Mouse (Mus musculus): ENCODE results near the gene Pih1d2. TPM values are rescaled to one million over a fixed set of nuclear protein-coding genes. Genes with fewer than 3 reads are reported as not detected.

Gene Pih1d2
- 0.29 and 0.44 TPM in 2 replicates for polyA plus RNA-seq (2012)

DNA sequence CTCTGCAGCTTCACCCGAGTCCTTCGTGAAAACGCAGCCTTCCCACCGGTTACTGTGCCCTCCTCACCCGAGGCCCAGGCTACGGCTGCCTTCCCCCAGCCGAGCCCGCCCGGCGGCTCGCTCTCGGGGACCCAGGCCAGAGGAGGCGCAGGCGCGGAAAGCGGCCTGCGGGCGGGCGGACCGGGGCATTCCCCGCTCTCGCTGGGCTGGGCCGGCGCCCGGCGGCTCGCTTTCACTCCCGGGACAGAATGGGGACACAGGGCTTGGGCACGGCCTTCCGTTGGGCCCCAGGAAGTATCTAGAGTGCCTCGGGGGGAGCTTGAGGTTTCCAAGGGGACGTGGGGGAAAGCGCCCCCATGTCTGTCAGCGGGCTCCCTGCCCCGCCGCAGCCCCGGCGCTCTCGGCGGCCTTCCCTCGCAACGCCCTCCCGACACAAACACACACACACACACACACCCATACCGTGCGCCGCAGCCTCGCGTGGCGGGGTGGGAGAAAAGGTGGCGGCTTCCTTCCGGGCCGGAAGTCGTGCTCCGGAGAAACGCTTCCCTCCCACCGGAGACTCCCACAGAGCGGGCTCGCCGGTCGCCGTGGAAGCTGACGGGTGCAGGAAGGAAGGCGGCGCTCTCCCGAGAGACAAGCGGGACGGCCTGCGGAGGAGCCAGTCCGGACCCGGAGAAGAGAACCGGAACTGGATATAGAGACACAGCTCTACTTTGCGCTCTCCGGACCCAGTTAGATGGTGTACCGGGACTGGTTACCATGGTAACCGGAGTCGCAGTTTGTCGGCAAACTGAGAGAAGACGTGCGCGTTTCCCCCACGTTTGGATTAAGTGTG lies at the start of gene Pih1d2, which contains the start of gene Nkapd1:
TSS of gene Pih1d2 (plus strand) at position 556 of the 838 bp plus-strand sequence.
TSS of gene Nkapd1 (minus strand) at position 699 of the 838 bp plus-strand sequence.
- no peak for TF ChIP-seq GATA1 (IDR thresholded peaks at IDR 0.05; ENCODE audit: low read length)

DNA sequence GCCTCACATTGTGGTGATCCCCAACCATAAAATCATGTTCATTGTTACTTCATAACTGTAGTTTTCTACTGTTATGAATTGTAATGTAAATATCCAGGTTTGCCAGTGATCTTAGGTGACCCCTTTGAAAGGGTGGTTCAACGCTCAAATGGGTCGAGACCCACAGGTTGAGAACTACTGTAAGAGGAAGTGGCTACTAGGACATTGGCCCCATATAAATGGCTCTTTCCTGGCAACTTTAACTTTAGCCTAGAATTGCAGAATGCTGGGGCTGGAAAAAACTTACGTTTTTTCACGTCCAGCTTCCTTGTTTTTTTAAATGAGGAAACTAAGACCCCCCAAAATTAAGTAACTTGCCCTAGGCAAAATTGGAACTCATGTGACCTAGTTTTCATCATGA lies 49.7 kb upstream of the Pih1d2 start:
- TF ChIP-seq GATA1 (IDR thresholded peaks at IDR 0.05; ENCODE audit: low read length), result no peak

DNA sequence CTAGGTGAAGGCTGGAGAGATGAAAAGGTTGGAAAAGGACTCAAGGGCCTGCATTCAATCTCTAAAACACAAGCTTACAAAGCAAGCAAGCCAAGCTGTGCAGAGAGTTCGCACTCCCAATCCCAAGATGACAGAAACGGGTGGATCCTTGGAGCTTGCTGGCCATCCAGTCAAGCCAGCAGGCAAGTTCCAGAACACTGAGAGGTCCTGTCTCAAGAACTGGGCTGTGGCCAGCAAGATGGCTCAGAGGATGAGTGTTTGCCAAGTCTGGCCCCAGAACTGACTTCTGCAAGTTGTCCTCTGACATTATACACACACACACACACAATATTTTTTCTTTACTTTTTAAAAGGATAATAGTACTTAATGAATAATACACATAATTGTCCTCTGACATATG lies 49.2 kb upstream of the Pih1d2 start:
- no peak for TF ChIP-seq GATA1 (IDR thresholded peaks at IDR 0.05; ENCODE audit: low read length)

DNA sequence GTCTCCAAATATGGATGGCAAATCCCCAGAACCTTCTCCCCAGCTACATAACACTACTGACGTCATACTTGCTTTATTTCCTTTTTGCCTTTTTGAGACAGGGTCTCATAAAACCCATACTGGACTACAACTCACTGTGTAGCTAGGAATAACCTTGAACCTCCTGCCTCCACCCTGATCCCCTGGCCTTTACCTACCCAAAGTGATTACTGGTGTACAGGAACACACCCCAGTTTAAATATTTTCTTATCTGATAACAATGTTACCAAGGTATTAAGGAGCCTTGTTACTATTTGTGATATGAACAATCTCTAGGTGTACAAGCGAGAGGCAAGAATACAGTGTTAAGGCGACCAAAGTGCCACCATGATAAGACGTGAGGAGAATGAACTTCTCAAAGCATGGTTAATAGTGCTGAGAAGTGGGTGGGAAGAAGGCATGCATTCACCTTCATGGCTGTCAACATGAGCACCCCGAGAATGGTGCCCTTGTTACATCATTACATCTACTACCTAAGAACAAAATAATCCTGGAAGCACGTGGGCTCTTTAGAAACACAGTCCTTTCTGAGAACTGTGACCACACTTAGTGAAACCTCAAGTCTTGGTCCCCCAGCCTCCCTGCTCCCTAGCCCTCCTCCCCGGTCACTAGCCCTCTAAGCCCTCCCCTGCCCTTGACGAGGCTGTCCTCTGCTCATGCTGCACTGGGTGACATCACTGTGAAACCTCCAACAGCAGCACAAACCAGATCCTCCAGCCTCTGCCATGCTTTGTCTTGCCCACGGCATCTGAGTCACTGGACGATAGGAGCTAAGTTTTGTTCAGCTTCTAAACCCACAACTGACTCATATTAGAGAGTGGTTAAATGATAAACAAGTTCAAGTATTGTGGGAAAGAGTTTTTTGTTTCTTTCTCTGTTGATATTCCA lies 47.3 kb upstream of the Pih1d2 start:
- TF ChIP-seq GATA1 (IDR thresholded peaks at IDR 0.05; ENCODE audit: low read length), result no peak

DNA sequence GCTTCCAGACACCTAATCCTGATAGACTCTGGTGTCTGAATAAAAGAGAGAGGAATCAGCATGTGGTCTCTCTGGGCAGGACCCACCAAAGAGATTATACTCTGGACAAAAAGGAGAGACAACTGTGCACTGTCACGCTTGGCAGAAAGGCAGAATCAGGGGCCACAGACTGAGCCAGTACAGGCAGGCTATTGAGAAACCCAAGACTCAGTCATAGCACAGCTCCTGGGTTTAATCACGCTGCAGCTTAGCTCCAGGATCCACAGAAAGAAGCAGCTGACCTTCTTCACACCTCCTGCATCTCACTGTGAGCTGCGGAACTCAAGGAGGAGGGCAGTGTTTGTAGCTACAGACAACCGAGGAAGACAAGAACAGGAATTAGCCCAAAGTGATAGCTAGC lies 36.8 kb upstream of the Pih1d2 start:
- TF ChIP-seq GATA1 (IDR thresholded peaks at IDR 0.05; ENCODE audit: low read length), result no peak

DNA sequence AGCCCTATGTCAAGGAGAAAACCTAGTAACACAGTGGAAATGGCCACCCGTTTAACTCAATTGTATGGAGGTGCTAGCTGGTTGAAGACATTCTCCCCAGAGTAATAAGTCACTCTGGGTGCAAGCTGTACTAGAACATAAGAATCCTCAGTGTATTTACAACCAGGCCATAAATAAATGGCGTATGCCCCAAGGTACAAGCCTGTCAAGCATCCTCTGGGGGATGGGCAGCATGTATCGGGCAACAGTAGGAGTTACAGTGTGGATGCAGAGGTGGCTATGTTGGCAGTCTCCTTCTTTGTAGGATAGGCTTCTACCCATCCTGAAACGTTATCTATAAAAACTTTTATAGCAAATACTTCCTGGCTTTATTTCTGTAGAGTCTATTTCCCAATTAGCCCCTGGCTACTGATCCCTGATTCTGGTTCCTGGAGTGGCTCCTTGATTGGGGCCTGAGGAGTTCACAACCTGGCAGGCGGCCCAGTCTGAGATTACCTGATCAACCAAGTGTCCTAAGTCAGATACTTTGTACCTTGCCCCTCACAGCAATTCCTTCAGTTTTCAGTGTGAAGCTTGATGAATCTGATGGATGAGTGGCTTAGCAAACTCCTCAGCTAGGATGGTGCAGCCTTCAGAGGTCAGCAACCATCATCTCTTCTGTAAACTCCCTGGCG lies 31.8 kb upstream of the Pih1d2 start:
- TF ChIP-seq GATA1 (IDR thresholded peaks at IDR 0.05; ENCODE audit: low read length), result no peak

DNA sequence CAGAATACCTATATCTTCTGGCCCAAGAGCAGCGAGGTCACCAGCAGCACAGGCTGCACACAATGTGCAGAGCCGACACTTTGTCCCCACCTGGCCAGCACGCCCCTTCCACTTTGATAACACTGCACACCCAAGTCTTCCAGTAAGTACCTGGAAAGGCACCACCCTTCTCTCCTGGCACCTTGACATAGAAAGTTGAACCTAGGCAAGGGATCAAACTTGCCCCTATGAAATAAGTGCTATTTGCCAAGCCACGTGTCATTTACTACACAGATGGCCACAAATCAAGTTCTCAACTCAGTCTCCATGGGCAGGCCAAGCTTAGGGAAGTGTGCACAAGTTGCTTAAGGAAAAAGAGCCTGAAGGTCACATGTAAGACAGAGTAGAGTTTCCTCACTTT lies 30.2 kb upstream of the Pih1d2 start:
- TF ChIP-seq GATA1 (IDR thresholded peaks at IDR 0.05; ENCODE audit: low read length), result no peak

DNA sequence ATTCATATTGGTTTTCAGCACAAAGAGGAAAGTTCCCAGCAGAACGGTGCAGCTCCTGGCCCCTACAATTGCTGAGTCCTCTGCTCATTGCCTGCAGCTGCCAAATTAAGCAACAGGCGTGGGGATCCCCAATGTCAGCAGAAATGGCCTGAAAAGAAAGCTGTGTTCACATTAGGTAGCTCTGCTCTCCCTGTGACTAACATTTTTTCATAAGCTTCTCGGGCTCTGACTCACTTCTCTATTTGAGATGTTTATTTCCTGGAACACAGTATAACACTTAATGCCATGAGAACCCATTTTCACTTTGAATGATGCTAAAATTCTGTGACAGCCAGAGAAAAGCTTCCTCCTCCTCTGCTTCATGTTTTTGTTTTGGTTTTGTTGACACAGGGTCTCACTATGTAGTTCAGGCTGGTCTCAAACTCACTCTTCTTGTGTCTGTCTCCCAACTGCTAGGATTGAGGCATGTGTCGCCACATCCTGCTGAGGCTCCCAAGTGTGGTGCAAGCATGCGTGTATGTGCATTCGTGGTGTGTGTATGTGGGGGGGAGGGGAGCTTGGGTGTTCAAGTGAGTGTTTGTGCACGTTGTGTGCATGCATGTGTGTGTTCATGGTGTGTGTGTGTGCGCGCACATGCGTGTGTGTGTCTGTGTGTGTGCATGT lies 26.1 kb upstream of the Pih1d2 start:
- no peak for TF ChIP-seq GATA1 (IDR thresholded peaks at IDR 0.05; ENCODE audit: low read length)

DNA sequence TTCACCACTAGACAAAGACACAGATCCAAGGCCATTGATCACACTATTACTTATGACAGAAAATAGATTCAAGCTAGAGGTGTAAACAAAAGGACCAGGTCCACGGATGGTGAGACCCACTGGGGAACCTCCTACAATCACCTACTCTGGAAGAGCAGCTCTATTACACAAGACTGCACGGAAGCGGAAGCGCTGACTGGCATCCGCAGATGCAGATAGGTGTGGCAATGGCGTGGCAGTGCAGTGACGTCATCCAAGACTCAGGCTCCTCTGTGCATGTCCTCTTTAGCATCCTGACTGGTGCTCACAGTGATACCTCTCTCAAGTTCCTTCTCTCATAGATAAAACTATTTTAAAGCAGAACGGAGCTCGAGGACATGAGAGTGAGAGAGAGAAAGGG lies 24.2 kb upstream of the Pih1d2 start:
- no peak for TF ChIP-seq GATA1 (IDR thresholded peaks at IDR 0.05; ENCODE audit: low read length)

DNA sequence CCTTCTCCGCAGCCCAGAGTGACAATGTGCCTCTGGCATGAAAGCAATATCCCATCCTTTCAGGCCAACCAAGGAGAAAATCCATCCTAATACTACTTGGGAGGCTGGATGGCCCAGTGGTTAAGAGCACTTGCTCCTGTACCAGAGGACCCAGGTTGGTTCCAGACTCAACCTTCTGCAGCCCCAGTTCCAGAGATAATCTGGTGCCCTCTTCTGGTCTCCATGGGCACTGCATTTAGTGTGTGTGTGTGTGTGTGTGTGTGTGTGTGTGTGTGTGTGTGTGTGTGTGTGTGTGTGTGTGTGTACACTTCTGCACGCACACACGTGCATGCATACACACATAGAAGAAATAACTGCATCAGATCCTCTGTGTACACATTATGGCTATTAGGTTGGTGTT lies 23.6 kb upstream of the Pih1d2 start:
- no peak for TF ChIP-seq GATA1 (IDR thresholded peaks at IDR 0.05; ENCODE audit: low read length)

DNA sequence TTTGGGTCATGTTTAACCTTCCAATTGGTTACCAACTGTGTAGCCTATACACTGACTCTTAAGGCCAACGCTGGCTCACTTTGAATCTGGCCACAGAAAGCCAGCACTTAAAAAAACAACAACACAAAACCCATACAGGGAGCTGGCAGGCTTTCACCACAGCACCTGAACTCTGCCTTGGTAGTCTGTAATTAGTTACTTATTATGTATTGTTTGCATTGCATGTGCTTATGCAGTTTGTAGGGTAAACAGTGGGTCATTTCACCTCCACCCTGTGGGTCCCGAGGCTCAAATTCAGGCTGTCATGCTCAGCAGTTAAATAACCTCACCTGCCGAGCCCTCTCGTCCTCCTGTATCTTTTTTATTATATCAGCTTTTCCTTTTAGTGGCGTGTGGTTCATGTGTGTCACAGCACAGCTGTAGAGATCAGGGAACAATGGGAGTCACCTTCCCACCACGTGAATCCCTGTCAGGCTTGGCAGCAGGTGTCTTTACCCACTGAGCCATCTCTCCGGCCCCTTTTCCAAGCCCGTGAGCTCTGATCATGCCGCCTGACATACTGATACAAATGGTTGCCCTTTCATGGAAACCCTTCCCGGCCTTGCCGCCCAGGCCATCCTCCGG lies 22.2 kb upstream of the Pih1d2 start:
- no peak for TF ChIP-seq GATA1 (IDR thresholded peaks at IDR 0.05; ENCODE audit: low read length)

DNA sequence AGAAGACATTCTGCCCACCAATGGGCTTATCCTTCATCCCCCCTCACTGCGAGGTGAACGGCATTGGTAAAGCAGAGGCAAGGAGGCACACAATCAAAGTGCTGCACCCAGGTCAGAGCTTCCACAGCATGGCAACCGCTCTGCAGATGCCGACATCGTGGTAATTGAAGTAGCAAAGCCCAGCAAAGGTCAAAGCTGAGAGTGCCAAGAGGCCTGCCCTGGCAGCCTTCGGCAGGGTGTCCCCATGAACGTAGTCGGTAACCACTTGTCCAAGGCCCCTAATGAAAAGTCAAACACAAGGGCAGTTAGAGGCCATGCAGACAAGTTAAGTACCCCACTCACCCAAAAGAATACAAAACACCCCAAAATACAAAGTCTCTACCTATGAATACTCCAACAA lies 20.1 kb upstream of the Pih1d2 start:
- TF ChIP-seq GATA1 (IDR thresholded peaks at IDR 0.05; ENCODE audit: low read length), result no peak

DNA sequence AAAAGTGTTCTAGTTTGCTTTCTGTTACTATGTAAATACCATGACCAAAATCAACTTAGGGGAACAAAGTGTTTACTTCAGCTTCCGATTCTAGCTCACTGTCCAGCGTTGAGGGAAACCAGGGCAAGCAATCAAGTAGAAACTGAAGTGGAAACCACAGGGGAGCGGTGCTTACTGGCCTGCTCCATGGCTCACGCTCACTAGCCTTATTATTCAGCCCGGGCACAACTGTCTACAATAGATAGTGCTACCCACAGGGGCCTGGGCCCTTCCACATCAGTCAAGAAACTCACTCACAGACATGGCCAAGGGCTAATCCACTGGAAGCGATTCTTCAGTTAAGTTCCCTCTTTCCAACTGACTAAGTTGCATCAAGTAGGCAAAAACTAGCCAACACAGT lies 15.6 kb upstream of the Pih1d2 start:
- TF ChIP-seq GATA1 (IDR thresholded peaks at IDR 0.05; ENCODE audit: low read length), result no peak

DNA sequence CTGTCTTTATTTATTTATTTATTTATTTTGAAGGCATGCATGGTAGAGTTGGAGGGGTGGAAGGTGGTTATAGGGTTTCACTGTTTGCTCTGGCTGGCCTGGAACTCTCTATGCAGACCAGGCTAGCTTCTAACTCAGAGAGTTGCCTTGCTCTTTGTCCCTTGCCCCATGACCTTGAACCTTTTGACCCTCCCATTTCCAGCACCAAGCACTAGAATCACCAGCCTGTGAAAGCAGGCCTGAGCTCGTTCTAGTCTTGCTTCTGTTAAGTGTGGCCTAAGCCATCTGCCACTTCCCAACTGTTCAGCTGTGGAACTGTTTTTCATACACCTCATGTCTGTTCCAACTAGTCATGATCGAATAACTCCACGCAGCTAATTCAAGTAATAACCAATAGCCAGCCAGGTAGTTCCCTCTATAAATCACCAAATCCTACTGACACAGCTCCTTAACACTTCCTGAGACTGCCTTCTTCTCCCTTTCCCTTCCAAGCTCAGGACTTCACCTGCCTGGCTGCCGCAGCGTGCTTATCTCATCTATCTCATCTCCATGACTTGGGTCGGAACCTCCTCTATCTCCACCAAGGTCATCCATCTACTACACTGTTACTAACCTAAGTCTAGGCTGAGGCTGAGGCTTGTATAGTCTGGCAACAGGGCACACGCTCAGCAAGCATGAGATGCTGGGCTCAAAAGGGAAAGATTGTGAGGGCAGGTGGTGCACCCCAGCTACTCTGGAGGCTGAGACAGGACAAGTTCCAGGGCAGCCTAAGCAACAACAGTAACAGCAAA lies 14.9 kb upstream of the Pih1d2 start:
- no peak for TF ChIP-seq GATA1 (IDR thresholded peaks at IDR 0.05; ENCODE audit: low read length)

All from G1E-ER4 (cell line).